Mouse (Mus musculus) CD4-positive, CD25-positive, alpha-beta regulatory T cell, adult 9 weeks (primary cell): ENCODE results near the gene Olfr1437. TPM values are rescaled to one million over a fixed set of nuclear protein-coding genes. Genes with fewer than 3 reads are reported as not detected.

Experiments used
- polyA plus RNA-seq: library from polyadenylated mRNA; unstranded; fragments of 100-300 nt; shearing (Covaris generic); gene quantifications from one replicate; pipeline ENCODE4 v1.2.1, GENCODE M21; 2017

Gene Olfr1437
- polyA plus RNA-seq: not detected

DNA sequence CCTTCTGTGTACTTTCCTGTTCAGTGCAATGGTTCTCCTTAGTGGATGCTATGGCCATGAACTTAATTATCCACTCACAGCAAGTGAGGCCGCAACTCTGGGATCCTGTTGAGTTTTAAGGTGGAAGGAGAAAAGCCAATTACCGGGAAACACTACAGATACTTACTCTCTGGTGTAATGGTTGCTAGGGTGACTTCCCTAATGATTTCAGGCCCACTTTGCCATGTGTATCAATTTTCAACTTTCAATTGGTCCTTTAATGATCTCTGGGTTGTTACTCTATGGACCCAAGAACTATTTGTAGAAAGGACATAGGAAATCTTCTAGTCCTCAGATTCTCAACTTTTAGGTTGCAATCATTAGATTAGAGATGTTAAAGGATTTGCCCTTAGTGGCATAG is at the start of gene Olfr1437:
Gene Olfr1437 (minus strand): TSS at position 101 of the 400 bp plus-strand sequence.

GRCm38 (mm10) chr19:12335810-12336209 is 10.9 kb upstream of the Olfr1437 start, which contains the start of gene Olfr1438-ps1:
Gene Olfr1438-ps1, minus strand, starts transcription at chr19:12335910.

GRCm38 (mm10) chr19:12299030-12299429 is 25.9 kb downstream of the Olfr1437 start, which contains the start of gene Olfr1436:
Gene Olfr1436, minus strand, starts transcription at chr19:12299130.

GRCm38 (mm10) chr19:12279554-12279953 is 45.3 kb downstream of the Olfr1437 start, which contains the start of gene Olfr1434:
Gene Olfr1434, plus strand, starts transcription at chr19:12279854.

Other genes with a start within 250 kb of the Olfr1437 start
- not detected for gene Olfr1425, start 247.4 kb downstream of the Olfr1437 start, polyA plus RNA-seq
- gene Olfr1426, start 233.1 kb downstream of the Olfr1437 start, polyA plus RNA-seq: not detected
- not detected for gene Olfr1427, start 221.8 kb downstream of the Olfr1437 start, polyA plus RNA-seq
- gene Olfr1428, start 209.2 kb downstream of the Olfr1437 start, polyA plus RNA-seq: not detected
- gene Olfr76, start 201.9 kb downstream of the Olfr1437 start, polyA plus RNA-seq: not detected
- gene Olfr1555-ps1, start 155.0 kb downstream of the Olfr1437 start, polyA plus RNA-seq: 0.10 TPM
- not detected for gene Olfr1431, start 124.5 kb downstream of the Olfr1437 start, polyA plus RNA-seq
- not detected for gene Olfr1432, start 92.5 kb downstream of the Olfr1437 start, polyA plus RNA-seq
- not detected for gene Olfr262, start 83.4 kb downstream of the Olfr1437 start, polyA plus RNA-seq
- gene Olfr235, start 64.1 kb downstream of the Olfr1437 start, polyA plus RNA-seq: not detected
- not detected for gene Olfr1434, start 45.2 kb downstream of the Olfr1437 start, polyA plus RNA-seq
- not detected for gene Olfr1436, start 26.0 kb downstream of the Olfr1437 start, polyA plus RNA-seq
- gene Olfr1438-ps1, start 10.8 kb upstream of the Olfr1437 start, polyA plus RNA-seq: not detected
- gene Olfr1440, start 62.2 kb upstream of the Olfr1437 start, polyA plus RNA-seq: not detected
- not detected for gene Olfr1441, start 92.3 kb upstream of the Olfr1437 start, polyA plus RNA-seq
- gene Pfpl, start 102.8 kb upstream of the Olfr1437 start, polyA plus RNA-seq: not detected
- gene Mpeg1, start 135.7 kb upstream of the Olfr1437 start, polyA plus RNA-seq: 0.53 TPM
- gene Dtx4, start 176.4 kb upstream of the Olfr1437 start, polyA plus RNA-seq: 6.2 TPM
- gene Fam111a, start 220.6 kb upstream of the Olfr1437 start, polyA plus RNA-seq: 47.0 TPM